8 mouse cellular contexts compared by ENCODE assay signal in the genomic region with DNA sequence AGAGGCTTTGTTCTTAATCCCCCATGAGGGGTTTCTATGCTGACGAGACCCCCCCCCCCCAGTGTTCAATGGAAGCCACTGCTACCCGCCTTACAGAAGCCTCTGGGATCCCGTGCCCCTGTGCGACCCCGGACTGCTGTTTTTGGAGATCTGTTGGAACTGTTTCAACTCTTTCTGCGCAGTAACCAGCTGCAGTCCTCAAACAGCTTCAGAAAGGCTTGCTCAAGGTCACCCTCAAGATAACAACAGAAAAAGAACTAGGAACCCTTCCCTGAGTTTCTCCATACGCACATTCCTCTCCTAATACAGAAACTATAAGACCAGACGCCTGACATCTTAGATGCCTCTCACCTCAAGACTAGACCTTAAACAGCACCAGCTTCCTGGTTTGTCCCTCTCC. TPM values are rescaled to one million over a fixed set of nuclear protein-coding genes. Genes with fewer than 3 reads are reported as not detected.
DNase-seq lines count a peak whose midpoint lies in the region; ATAC-seq lines count a peak whose summit lies in the region.

No protein-coding gene starts in this region.

- H3K4me1 ChIP-seq in forebrain, embryonic 11.5 days (replicated peaks; ENCODE audit: control insufficient read depth, insufficient read depth, low read length): peaks cover 9% of the 10 kb centered on the region; the same call in 1 of the 2 replicates
- H3K4me1 ChIP-seq in forebrain, embryonic 16.5 days (replicated peaks; ENCODE audit: control insufficient read depth, insufficient read depth, low read length): peaks cover 21% of the 10 kb centered on the region
- peaks cover 37% of the 10 kb centered on the region for H3K4me1 ChIP-seq in midbrain, embryonic 12.5 days
- H3K4me1 ChIP-seq in midbrain, embryonic 15.5 days: peaks cover 34% of the 10 kb centered on the region
- no peaks in the 10 kb centered on the region; the same call in 1 of the 2 replicates for H3K4me1 ChIP-seq in hindbrain, embryonic 11.5 days (replicated peaks; ENCODE audit: control insufficient read depth, insufficient read depth, low read length)
- peaks cover 30% of the 10 kb centered on the region for H3K4me1 ChIP-seq in stomach, embryonic 16.5 days (ENCODE audit: control insufficient read depth, insufficient read depth, low read length)

- peak overlapping the region; percentile 48; the same call in 1 of the 2 replicates for H3K27ac ChIP-seq in forebrain, embryonic 11.5 days (ENCODE audit: low read depth, low read length)
- no peak overlapping the region for H3K27ac ChIP-seq in forebrain, embryonic 16.5 days (ENCODE audit: low read length)
- H3K27ac ChIP-seq in midbrain, embryonic 12.5 days (replicated peaks): peak overlapping the region; percentile 58
- H3K27ac ChIP-seq in midbrain, embryonic 15.5 days: no peak overlapping the region
- H3K27ac ChIP-seq in hindbrain, embryonic 11.5 days (ENCODE audit: low read depth, low read length): no peak overlapping the region
- peak overlapping the region; percentile 63 for H3K27ac ChIP-seq in stomach, embryonic 16.5 days (ENCODE audit: low read length)

- no peak overlapping the region for H3K4me2 ChIP-seq in forebrain, embryonic 11.5 days (ENCODE audit: low read depth, low read length, severe bottlenecking)
- no peak overlapping the region for H3K4me2 ChIP-seq in forebrain, embryonic 16.5 days (ENCODE audit: low read length)
- H3K4me2 ChIP-seq in midbrain, embryonic 12.5 days (replicated peaks): peak overlapping the region; percentile 22
- no peak overlapping the region for H3K4me2 ChIP-seq in midbrain, embryonic 15.5 days
- H3K4me2 ChIP-seq in hindbrain, embryonic 11.5 days (replicated peaks; ENCODE audit: low read depth, low read length): no peak overlapping the region
- H3K4me2 ChIP-seq in stomach, embryonic 16.5 days (ENCODE audit: low read depth, low read length): peak overlapping the region; percentile 25; the same call in 1 of the 2 replicates

- H3K9me3 ChIP-seq in forebrain, embryonic 11.5 days (ENCODE audit: control insufficient read depth, low read length): no peaks in the 10 kb centered on the region
- no peaks in the 10 kb centered on the region for H3K9me3 ChIP-seq in forebrain, embryonic 16.5 days (ENCODE audit: control insufficient read depth, low read length)
- H3K9me3 ChIP-seq in midbrain, embryonic 12.5 days: no peaks in the 10 kb centered on the region
- no peaks in the 10 kb centered on the region for H3K9me3 ChIP-seq in midbrain, embryonic 15.5 days
- H3K9me3 ChIP-seq in hindbrain, embryonic 11.5 days (ENCODE audit: control insufficient read depth, low read length): no peaks in the 10 kb centered on the region
- no peaks in the 10 kb centered on the region for H3K9me3 ChIP-seq in stomach, embryonic 16.5 days (replicated peaks; ENCODE audit: control insufficient read depth, low read length)

- ATAC-seq in forebrain, embryonic 11.5 days (replicated peaks; ENCODE audit: low FRiP score): 0 out of 2 replicates have a peak, but pooled peaks have one; percentile 34
- no peak for ATAC-seq in forebrain, embryonic 16.5 days
- no peak for ATAC-seq in midbrain, embryonic 12.5 days (ENCODE audit: low FRiP score, low read depth)
- no peak for ATAC-seq in midbrain, embryonic 15.5 days (replicated peaks)
- no peak for ATAC-seq in hindbrain, embryonic 11.5 days (ENCODE audit: low FRiP score)
- ATAC-seq in stomach, embryonic 16.5 days (ENCODE audit: insufficient read depth, low FRiP score): no peak
- ATAC-seq in CD4-positive, CD25-positive, alpha-beta regulatory T cell, adult 4 months: no peak

- peaks cover 11% of the 10 kb centered on the region; the same call in 1 of the 2 replicates for H3K27me3 ChIP-seq in forebrain, embryonic 11.5 days (ENCODE audit: control insufficient read depth, insufficient read depth, low read length)
- H3K27me3 ChIP-seq in forebrain, embryonic 16.5 days (replicated peaks; ENCODE audit: control insufficient read depth, insufficient read depth, low read length): peaks cover 21% of the 10 kb centered on the region
- peaks cover 13% of the 10 kb centered on the region for H3K27me3 ChIP-seq in midbrain, embryonic 12.5 days
- peaks cover 2% of the 10 kb centered on the region for H3K27me3 ChIP-seq in midbrain, embryonic 15.5 days (replicated peaks)
- H3K27me3 ChIP-seq in hindbrain, embryonic 11.5 days (ENCODE audit: control insufficient read depth, insufficient read depth, low read length): peaks cover 12% of the 10 kb centered on the region
- H3K27me3 ChIP-seq in stomach, embryonic 16.5 days (ENCODE audit: control insufficient read depth, insufficient read depth, low read length): 0 out of 2 replicates have a peak, but pooled peaks cover under 1% of the 10 kb centered on the region

- 8% methylated on average over 8 of the region's 8 CpGs for WGBS in forebrain, embryonic 11.5 days
- WGBS in forebrain, embryonic 16.5 days: 12% methylated on average over 8 of the region's 8 CpGs
- WGBS in midbrain, embryonic 12.5 days: 6% methylated on average over 8 of the region's 8 CpGs
- 6% methylated on average over 8 of the region's 8 CpGs for WGBS in midbrain, embryonic 15.5 days
- 11% methylated on average over 8 of the region's 8 CpGs for WGBS in hindbrain, embryonic 11.5 days
- 12% methylated on average over 8 of the region's 8 CpGs for WGBS in stomach, embryonic 16.5 days

- H3K36me3 ChIP-seq in forebrain, embryonic 11.5 days (ENCODE audit: control insufficient read depth, insufficient read depth, low read length): no peaks in the 10 kb centered on the region
- no peaks in the 10 kb centered on the region for H3K36me3 ChIP-seq in forebrain, embryonic 16.5 days (ENCODE audit: control insufficient read depth, insufficient read depth)
- H3K36me3 ChIP-seq in midbrain, embryonic 12.5 days: no peaks in the 10 kb centered on the region
- H3K36me3 ChIP-seq in midbrain, embryonic 15.5 days (replicated peaks): no peaks in the 10 kb centered on the region
- no peaks in the 10 kb centered on the region for H3K36me3 ChIP-seq in hindbrain, embryonic 11.5 days (ENCODE audit: control insufficient read depth, insufficient read depth, low read length)
- no peaks in the 10 kb centered on the region for H3K36me3 ChIP-seq in stomach, embryonic 16.5 days (ENCODE audit: control insufficient read depth, insufficient read depth, low read length)

- H3K9ac ChIP-seq in forebrain, embryonic 11.5 days (ENCODE audit: low read length): no peak overlapping the region
- H3K9ac ChIP-seq in forebrain, embryonic 16.5 days (replicated peaks; ENCODE audit: low read depth, low read length): no peak overlapping the region
- H3K9ac ChIP-seq in midbrain, embryonic 12.5 days (replicated peaks): no peak overlapping the region
- H3K9ac ChIP-seq in midbrain, embryonic 15.5 days: no peak overlapping the region
- no peak overlapping the region for H3K9ac ChIP-seq in hindbrain, embryonic 11.5 days (ENCODE audit: low read depth, low read length)
- H3K9ac ChIP-seq in stomach, embryonic 16.5 days (ENCODE audit: low read length): peak overlapping the region; percentile 33; the same call in 1 of the 2 replicates

- DNase-seq in forebrain, embryonic 11.5 days (ENCODE audit: low spot score): no peak
- peak; percentile 31 for DNase-seq in hindbrain, embryonic 11.5 days (ENCODE audit: low spot score)
- DNase-seq in natural killer cell, adult 2 months (ENCODE audit: low spot score in 2 of 2): no peak

- H3K4me3 ChIP-seq in forebrain, embryonic 11.5 days (ENCODE audit: low read depth, low read length): no peak overlapping the region
- H3K4me3 ChIP-seq in forebrain, embryonic 16.5 days (replicated peaks; ENCODE audit: low read length): no peak overlapping the region
- no peak overlapping the region for H3K4me3 ChIP-seq in midbrain, embryonic 12.5 days
- no peak overlapping the region for H3K4me3 ChIP-seq in midbrain, embryonic 15.5 days
- H3K4me3 ChIP-seq in hindbrain, embryonic 11.5 days (ENCODE audit: low read depth, low read length): no peak overlapping the region
- H3K4me3 ChIP-seq in stomach, embryonic 16.5 days (replicated peaks; ENCODE audit: low read length): no peak overlapping the region

RNA-seq across cellular contexts. Expression of a gene that starts 7.0 kb away (rescaled TPM):
- polyA plus RNA-seq in forebrain, embryonic 11.5 days (2014; fragmentation: Nextera tagmentation; extraction: Ambion mirVana): 7.3 and 8.2 TPM in 2 replicates
- 7.1 and 7.9 TPM in 2 replicates for polyA plus RNA-seq in forebrain, embryonic 16.5 days (2015; fragmentation: Nextera tagmentation; extraction: Ambion mirVana)
- 20.4 and 20.8 TPM in 2 replicates for polyA plus RNA-seq in midbrain, embryonic 12.5 days (2016; fragmentation: Nextera tagmentation; extraction: Ambion mirVana)
- polyA plus RNA-seq in midbrain, embryonic 15.5 days (2015; fragmentation: Nextera tagmentation; extraction: Ambion mirVana): 17.9 and 19.4 TPM in 2 replicates
- polyA plus RNA-seq in hindbrain, embryonic 11.5 days (2014; fragmentation: Nextera tagmentation; extraction: Ambion mirVana): 31.4 and 33.4 TPM in 2 replicates
- 44.3 and 46.4 TPM in 2 replicates for polyA plus RNA-seq in stomach, embryonic 16.5 days (2015; fragmentation: Nextera tagmentation; extraction: Ambion mirVana)
- polyA plus RNA-seq in CD4-positive, CD25-positive, alpha-beta regulatory T cell, adult 4 months (2017; shearing (Covaris generic)): not detected

RNA-seq across cellular contexts. Expression of a gene that starts 24.7 kb away (rescaled TPM):
- polyA plus RNA-seq in forebrain, embryonic 11.5 days (2014; fragmentation: Nextera tagmentation; extraction: Ambion mirVana): 0.17 and 0.23 TPM in 2 replicates
- polyA plus RNA-seq in forebrain, embryonic 16.5 days (2015; fragmentation: Nextera tagmentation; extraction: Ambion mirVana): 0.29 and 0.48 TPM in 2 replicates
- polyA plus RNA-seq in midbrain, embryonic 12.5 days (2016; fragmentation: Nextera tagmentation; extraction: Ambion mirVana): 0.11 and 0.47 TPM in 2 replicates
- polyA plus RNA-seq in midbrain, embryonic 15.5 days (2015; fragmentation: Nextera tagmentation; extraction: Ambion mirVana): 0.23 and 0.34 TPM in 2 replicates
- 0.17 and 0.25 TPM in 2 replicates for polyA plus RNA-seq in hindbrain, embryonic 11.5 days (2014; fragmentation: Nextera tagmentation; extraction: Ambion mirVana)
- polyA plus RNA-seq in stomach, embryonic 16.5 days (2015; fragmentation: Nextera tagmentation; extraction: Ambion mirVana): 1.7 and 1.8 TPM in 2 replicates
- polyA plus RNA-seq in CD4-positive, CD25-positive, alpha-beta regulatory T cell, adult 4 months (2017; shearing (Covaris generic)): under 1 TPM; 0.15 to 0.54 TPM

RNA-seq across cellular contexts. Expression of a gene that starts 33.3 kb away (rescaled TPM):
- 31.6 and 39.2 TPM in 2 replicates for polyA plus RNA-seq in forebrain, embryonic 11.5 days (2014; fragmentation: Nextera tagmentation; extraction: Ambion mirVana)
- polyA plus RNA-seq in forebrain, embryonic 16.5 days (2015; fragmentation: Nextera tagmentation; extraction: Ambion mirVana): 47.7 and 54.8 TPM in 2 replicates
- polyA plus RNA-seq in midbrain, embryonic 12.5 days (2016; fragmentation: Nextera tagmentation; extraction: Ambion mirVana): 28.5 and 33.4 TPM in 2 replicates
- polyA plus RNA-seq in midbrain, embryonic 15.5 days (2015; fragmentation: Nextera tagmentation; extraction: Ambion mirVana): 48.1 and 56.5 TPM in 2 replicates
- polyA plus RNA-seq in hindbrain, embryonic 11.5 days (2014; fragmentation: Nextera tagmentation; extraction: Ambion mirVana): 23.5 and 28.8 TPM in 2 replicates
- polyA plus RNA-seq in stomach, embryonic 16.5 days (2015; fragmentation: Nextera tagmentation; extraction: Ambion mirVana): 28.2 and 28.3 TPM in 2 replicates
- 10 to 100 TPM; 24.0 to 48.7 TPM for polyA plus RNA-seq in CD4-positive, CD25-positive, alpha-beta regulatory T cell, adult 4 months (2017; shearing (Covaris generic))

RNA-seq across cellular contexts. Expression of a gene that starts 35.8 kb away (rescaled TPM):
- 1.6 and 1.9 TPM in 2 replicates for polyA plus RNA-seq in forebrain, embryonic 11.5 days (2014; fragmentation: Nextera tagmentation; extraction: Ambion mirVana)
- 1.4 and 2.3 TPM in 2 replicates for polyA plus RNA-seq in forebrain, embryonic 16.5 days (2015; fragmentation: Nextera tagmentation; extraction: Ambion mirVana)
- polyA plus RNA-seq in midbrain, embryonic 12.5 days (2016; fragmentation: Nextera tagmentation; extraction: Ambion mirVana): 2.9 and 6.6 TPM in 2 replicates
- polyA plus RNA-seq in midbrain, embryonic 15.5 days (2015; fragmentation: Nextera tagmentation; extraction: Ambion mirVana): 3.4 and 11.6 TPM in 2 replicates
- polyA plus RNA-seq in hindbrain, embryonic 11.5 days (2014; fragmentation: Nextera tagmentation; extraction: Ambion mirVana): 3.1 and 5.0 TPM in 2 replicates
- 257 and 347 TPM in 2 replicates for polyA plus RNA-seq in stomach, embryonic 16.5 days (2015; fragmentation: Nextera tagmentation; extraction: Ambion mirVana)
- under 1 TPM in 1 of 2 experiments, not detected in 1; 0.75 TPM for polyA plus RNA-seq in CD4-positive, CD25-positive, alpha-beta regulatory T cell, adult 4 months (2017; shearing (Covaris generic))

RNA-seq across cellular contexts. Expression of a gene that starts 38.5 kb away (rescaled TPM):
- polyA plus RNA-seq in forebrain, embryonic 11.5 days (2014; fragmentation: Nextera tagmentation; extraction: Ambion mirVana): 0.13 TPM in 1 of 2 replicates, not detected in the other
- polyA plus RNA-seq in forebrain, embryonic 16.5 days (2015; fragmentation: Nextera tagmentation; extraction: Ambion mirVana): not detected in 2 replicates
- polyA plus RNA-seq in midbrain, embryonic 12.5 days (2016; fragmentation: Nextera tagmentation; extraction: Ambion mirVana): 0.33 and 0.94 TPM in 2 replicates
- polyA plus RNA-seq in midbrain, embryonic 15.5 days (2015; fragmentation: Nextera tagmentation; extraction: Ambion mirVana): 0.24 and 0.37 TPM in 2 replicates
- 0.99 and 1.5 TPM in 2 replicates for polyA plus RNA-seq in hindbrain, embryonic 11.5 days (2014; fragmentation: Nextera tagmentation; extraction: Ambion mirVana)
- 2.4 and 2.9 TPM in 2 replicates for polyA plus RNA-seq in stomach, embryonic 16.5 days (2015; fragmentation: Nextera tagmentation; extraction: Ambion mirVana)
- polyA plus RNA-seq in CD4-positive, CD25-positive, alpha-beta regulatory T cell, adult 4 months (2017; shearing (Covaris generic)): not detected

Comparison
In these comparisons a context has a peak if more than half of its experiments do, and no peak if none do; other contexts are left out.
1. H3K27ac ChIP-seq: peak in forebrain, embryonic 11.5 days (single experiment), midbrain, embryonic 12.5 days (single experiment) and stomach, embryonic 16.5 days (single experiment); none in forebrain, embryonic 16.5 days (single experiment), midbrain, embryonic 15.5 days (single experiment) and hindbrain, embryonic 11.5 days (single experiment).
2. H3K4me2 ChIP-seq: peak in midbrain, embryonic 12.5 days (single experiment) and stomach, embryonic 16.5 days (single experiment); none in forebrain, embryonic 11.5 days (single experiment), forebrain, embryonic 16.5 days (single experiment), midbrain, embryonic 15.5 days (single experiment) and hindbrain, embryonic 11.5 days (single experiment).